Comparison of ENCODE assay signal across 10 mouse cellular contexts in the genomic region with DNA sequence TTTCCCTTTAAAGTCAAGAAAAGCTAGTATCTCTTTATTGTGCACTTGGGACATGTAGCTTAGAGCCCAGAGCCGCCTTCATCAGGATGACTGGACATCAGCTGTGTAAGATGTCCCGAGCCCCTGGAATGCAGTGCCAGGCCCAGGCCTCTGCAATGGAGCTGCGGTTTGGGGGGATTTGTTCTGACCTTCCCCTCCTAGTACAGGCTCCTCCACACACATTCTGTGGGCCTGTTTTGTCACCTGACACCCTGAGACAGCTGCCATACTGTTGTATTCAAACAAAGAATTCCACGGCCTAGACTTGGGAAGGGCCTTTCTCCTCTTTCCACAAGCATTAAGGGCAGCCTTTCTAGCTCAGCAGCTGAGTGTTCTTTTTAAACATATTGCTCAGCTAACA. TPM values are rescaled to one million over a fixed set of nuclear protein-coding genes. Genes with fewer than 3 reads are reported as not detected.
A peak's percentile ranks its signal among the peaks of the same experiment; 100 is the strongest.
DNase-seq lines count a peak whose midpoint lies in the region; ATAC-seq and TF ChIP-seq lines count a peak whose summit lies in the region.
"Had no signal": no experiment of that assay in that cellular context is flagged by ENCODE, and none has a peak within 500 bp of the region (broad histone marks: within the 10 kb centered on the region; RNA-seq: fewer than 3 reads in every experiment).

No protein-coding gene starts in this region.

- WGBS in heart, embryonic 15.5 days: 37% methylated on average over 4 of the region's 4 CpGs
- WGBS in embryonic facial prominence, embryonic 13.5 days: 38% methylated on average over 4 of the region's 4 CpGs
- 26% methylated on average over 4 of the region's 4 CpGs for WGBS in midbrain, embryonic 12.5 days
- 91% methylated on average over 4 of the region's 4 CpGs for WGBS in thymus, adult 2 months

- TF ChIP-seq CTCF in ES-Bruce4 (IDR thresholded peaks at IDR 0.05; ENCODE audit: low read depth, low read length): no peak
- no peak for TF ChIP-seq CTCF in thymus, adult 2 months (IDR thresholded peaks at IDR 0.05; ENCODE audit: borderline replicate concordance, control insufficient read depth, extremely low read depth, insufficient read depth, low read length, poor library complexity)

- no peaks in the 10 kb centered on the region for H3K9me3 ChIP-seq in heart, embryonic 15.5 days (replicated peaks)
- no peaks in the 10 kb centered on the region for H3K9me3 ChIP-seq in ES-Bruce4 (replicated peaks; ENCODE audit: control insufficient read depth, insufficient read depth, low read length, poor library complexity, severe bottlenecking)
- H3K9me3 ChIP-seq in embryonic facial prominence, embryonic 13.5 days: no peaks in the 10 kb centered on the region
- no peaks in the 10 kb centered on the region for H3K9me3 ChIP-seq in midbrain, embryonic 12.5 days

- H3K4me1 ChIP-seq in heart, embryonic 15.5 days (replicated peaks): peaks cover 23% of the 10 kb centered on the region
- no peaks in the 10 kb centered on the region for H3K4me1 ChIP-seq in ES-Bruce4 (ENCODE audit: control insufficient read depth, insufficient read depth, low read length)
- H3K4me1 ChIP-seq in embryonic facial prominence, embryonic 13.5 days: peaks cover 21% of the 10 kb centered on the region
- peaks cover 12% of the 10 kb centered on the region for H3K4me1 ChIP-seq in midbrain, embryonic 12.5 days
- peaks cover 26% of the 10 kb centered on the region for H3K4me1 ChIP-seq in thymus, adult 2 months (replicated peaks; ENCODE audit: control insufficient read depth, insufficient read depth, low read length)

- no peaks in the 10 kb centered on the region for H3K27me3 ChIP-seq in heart, embryonic 15.5 days
- H3K27me3 ChIP-seq in ES-Bruce4 (ENCODE audit: control insufficient read depth, insufficient read depth, low read length, poor library complexity, severe bottlenecking): no peaks in the 10 kb centered on the region
- no peaks in the 10 kb centered on the region for H3K27me3 ChIP-seq in embryonic facial prominence, embryonic 13.5 days
- H3K27me3 ChIP-seq in midbrain, embryonic 12.5 days: no peaks in the 10 kb centered on the region
- no peaks in the 10 kb centered on the region for H3K27me3 ChIP-seq in thymus, adult 2 months (ENCODE audit: control insufficient read depth, insufficient read depth, low read length)
- H3K27me3 ChIP-seq: CH12.LX had no signal

- DNase-seq in heart, adult 18-20 months: no peak
- DNase-seq in thymus, adult 2 months: no peak
- no peak for DNase-seq in spleen, postnatal 4 days (ENCODE audit: low spot score in 2 of 2)
- DNase-seq in ovary, adult 18-20 months (ENCODE audit: low spot score): no peak
- DNase-seq: gastrocnemius, postnatal 14 days had no signal

- no peak overlapping the region for H3K4me2 ChIP-seq in heart, embryonic 15.5 days
- H3K4me2 ChIP-seq in embryonic facial prominence, embryonic 13.5 days: no peak overlapping the region
- H3K4me2 ChIP-seq in midbrain, embryonic 12.5 days (replicated peaks): no peak overlapping the region

- H3K9ac ChIP-seq in heart, embryonic 15.5 days: no peak overlapping the region
- H3K9ac ChIP-seq in ES-Bruce4 (ENCODE audit: low read depth, poor library complexity, severe bottlenecking): no peak overlapping the region
- H3K9ac ChIP-seq in embryonic facial prominence, embryonic 13.5 days: no peak overlapping the region
- no peak overlapping the region for H3K9ac ChIP-seq in midbrain, embryonic 12.5 days (replicated peaks)

- no peak overlapping the region for H3K4me3 ChIP-seq in heart, embryonic 15.5 days
- H3K4me3 ChIP-seq in ES-Bruce4 (ENCODE audit: low read depth, low read length): no peak overlapping the region
- H3K4me3 ChIP-seq in embryonic facial prominence, embryonic 13.5 days: no peak overlapping the region
- no peak overlapping the region for H3K4me3 ChIP-seq in midbrain, embryonic 12.5 days
- no peak overlapping the region for H3K4me3 ChIP-seq in thymus, adult 2 months (ENCODE audit: control insufficient read depth, insufficient read depth, low read length)

- H3K36me3 ChIP-seq in heart, embryonic 15.5 days: peaks cover 28% of the 10 kb centered on the region; the same call in 1 of the 2 replicates
- H3K36me3 ChIP-seq in ES-Bruce4 (ENCODE audit: control insufficient read depth, insufficient read depth, low read length, poor library complexity, severe bottlenecking): no peaks in the 10 kb centered on the region
- peaks cover 51% of the 10 kb centered on the region for H3K36me3 ChIP-seq in embryonic facial prominence, embryonic 13.5 days
- H3K36me3 ChIP-seq in midbrain, embryonic 12.5 days: peaks cover 38% of the 10 kb centered on the region
- peaks cover 15% of the 10 kb centered on the region; the same call in 1 of the 2 replicates for H3K36me3 ChIP-seq in thymus, adult 2 months (ENCODE audit: control insufficient read depth, insufficient read depth, low read length)

- H3K27ac ChIP-seq in heart, embryonic 15.5 days: peak overlapping the region; percentile 72
- H3K27ac ChIP-seq in ES-Bruce4 (ENCODE audit: insufficient read depth, low read length): peak overlapping the region; percentile 60
- H3K27ac ChIP-seq in embryonic facial prominence, embryonic 13.5 days: peak overlapping the region; percentile 68; the same call in 1 of the 2 replicates
- peak overlapping the region; percentile 52 for H3K27ac ChIP-seq in midbrain, embryonic 12.5 days (replicated peaks)
- no peak overlapping the region for H3K27ac ChIP-seq in thymus, adult 2 months (ENCODE audit: control insufficient read depth, insufficient read depth, low read length)

- ATAC-seq in heart, embryonic 15.5 days (replicated peaks; ENCODE audit: insufficient number of reproducible peaks, insufficient read depth, low FRiP score, low read depth): no peak
- ATAC-seq in embryonic facial prominence, embryonic 13.5 days (ENCODE audit: insufficient number of reproducible peaks, insufficient read depth, low FRiP score, low TSS enrichment, low read depth): no peak
- ATAC-seq in midbrain, embryonic 12.5 days (ENCODE audit: low FRiP score, low read depth): peak; percentile 28; the same call in 1 of the 2 replicates

- no peak for TF ChIP-seq POLR2A in ES-Bruce4 (IDR thresholded peaks at IDR 0.05; ENCODE audit: insufficient read depth, low read length)
- TF ChIP-seq POLR2A in thymus, adult 2 months (IDR thresholded peaks at IDR 0.05; ENCODE audit: control insufficient read depth, extremely low read depth, insufficient read depth, low read length, poor library complexity): no peak

- TF ChIP-seq EP300 in ES-Bruce4 (IDR thresholded peaks at IDR 0.05; ENCODE audit: insufficient read depth, low read depth, low read length): no peak

RNA-seq across cellular contexts. Expression of gene Otulin, which starts 35.5 kb away (rescaled TPM):
- polyA plus RNA-seq in heart, embryonic 15.5 days (2015; fragmentation: Nextera tagmentation; extraction: Ambion mirVana): 24.3 and 24.9 TPM in 2 replicates
- 10 to 100 TPM; 26.6 to 26.8 TPM for total RNA-seq in heart, adult 18-20 months (2021)
- 17.1 and 17.3 TPM in 2 replicates for polyA plus RNA-seq in ES-Bruce4 (2011; ENCODE audit: insufficient read depth, insufficient read length, low read depth, missing spikeins)
- 29.1 and 30.7 TPM in 2 replicates for polyA plus RNA-seq in embryonic facial prominence, embryonic 13.5 days (2015; fragmentation: Nextera tagmentation; extraction: Ambion mirVana)
- 29.0 and 30.4 TPM in 2 replicates for polyA plus RNA-seq in midbrain, embryonic 12.5 days (2016; fragmentation: Nextera tagmentation; extraction: Ambion mirVana)
- polyA plus RNA-seq in thymus, adult 2 months (2012; rRNA removed): 43.0 and 43.1 TPM in 2 replicates
